Mouse (Mus musculus): ENCODE measurements at regions not wholly inside any gene's neighbourhood (a gene's known extent, or its start where the extent isn't known, plus 50 kb on each side); places are given as distances from the start of the nearest gene placed in this dataset.

- no peak for TF ChIP-seq CTCF (IDR thresholded peaks at IDR 0.05; ENCODE audit: control insufficient read depth, insufficient read depth, low read length)
- no peak for TF ChIP-seq POLR2A (IDR thresholded peaks at IDR 0.05; ENCODE audit: borderline replicate concordance, control insufficient read depth, low read depth, low read length)
Measured at GRCm38 (mm10) chr1:194208034-194209000, 409.7 kb upstream of the Plxna2 start.
